Mouse (Mus musculus) limb, embryonic 14.5 days (tissue): ENCODE measurements around the gene 1700029P11Rik. TPM values are rescaled to one million over a fixed set of nuclear protein-coding genes. Genes with fewer than 3 reads are reported as not detected.
A peak's percentile ranks its signal among the peaks of the same experiment; 100 is the strongest.

Experiments used
- ATAC-seq: fragments of 200-750 bp; cut with Nextera tagmentation; 2 replicates; pipeline ENCODE4 v1.8.0; 2017; ENCODE audit warnings: low read depth, moderate number of reproducible peaks, moderate TSS enrichment; ENCODE audit not compliant: low FRiP score
- DNase-seq: peaks from one replicate; pipeline ENCODE4 v3.0.0-alpha.2; 2015; ENCODE audit warnings: low spot score
- H3K27ac ChIP-seq: fragments of 300-500 bp; sonication (generic); replicated peaks from 2 replicates; pipeline ENCODE4 v1.5.1; 2014; ENCODE audit warnings: low read depth, mild to moderate bottlenecking, low read length, moderate library complexity, mixed read lengths
- H3K27me3 ChIP-seq: fragments of 300-500 bp; sonication (generic); 2 replicates; pipeline ENCODE4 v1.6.1; 2014; ENCODE audit warnings: low read length, mixed read lengths; ENCODE audit not compliant: control insufficient read depth, insufficient read depth
- H3K36me3 ChIP-seq: fragments of 300-500 bp; sonication (generic); 2 replicates; pipeline ENCODE4 v1.6.1; 2014; ENCODE audit warnings: mild to moderate bottlenecking, low read length, moderate library complexity, mixed read lengths; ENCODE audit not compliant: control insufficient read depth, insufficient read depth
- H3K4me1 ChIP-seq: fragments of 300-500 bp; sonication (generic); 2 replicates; pipeline ENCODE4 v1.6.1; 2014; ENCODE audit warnings: antibody characterized with exemption, low read length, mixed read lengths; ENCODE audit not compliant: control insufficient read depth, insufficient read depth
- H3K4me2 ChIP-seq: fragments of 300-500 bp; sonication (generic); replicated peaks from 2 replicates; pipeline ENCODE4 v1.6.1; 2014; ENCODE audit warnings: low read depth, mild to moderate bottlenecking, low read length, moderate library complexity; ENCODE audit not compliant: severe bottlenecking
- H3K4me3 ChIP-seq: fragments of 300-500 bp; sonication (generic); replicated peaks from 2 replicates; pipeline ENCODE4 v1.5.1; 2014; ENCODE audit warnings: low read length
- H3K9ac ChIP-seq: fragments of 300-500 bp; sonication (generic); 2 replicates; pipeline ENCODE4 v1.6.1; 2014; ENCODE audit warnings: mild to moderate bottlenecking, low read depth, low read length, moderate library complexity; ENCODE audit not compliant: severe bottlenecking
- H3K9me3 ChIP-seq: fragments of 300-500 bp; sonication (generic); 2 replicates; pipeline ENCODE4 v1.6.1; 2016; ENCODE audit warnings: low read length; ENCODE audit not compliant: control insufficient read depth
- POLR2A ChIP-seq: fragments of 200-500 bp; IDR thresholded peaks from 2 replicates; pipeline ENCODE4 v1.8.0; 2012; ENCODE audit warnings: inconsistent platforms, mild to moderate bottlenecking, moderate library complexity, borderline replicate concordance; ENCODE audit not compliant: insufficient read depth, insufficient read length; ENCODE audit errors: extremely low read depth
- WGBS: fragments of 180-500 bp; shearing (Covaris S2); extraction: QIAGEN DNeasy Blood & Tissue Kit; methylation state at CpG from one replicate; pipeline ENCODE4 v1.1.7; 2014; 5-methylcytosine and 5-hydroxymethylcytosine counted together
- polyA plus RNA-seq, 2 experiments: library from polyadenylated mRNA; depleted of rRNA in 1 of 2; stranded (reverse) in 1 of 2; unstranded in 1 of 2; fragments of >200 nt; fragmentation: Nextera tagmentation in 1 of 2; extraction: Ambion mirVana in 1 of 2; gene quantifications; 2 replicates each; pipeline versions ENCODE4 v1.2.1 to v1.2.3; 2012 to 2014

Gene 1700029P11Rik
- polyA plus RNA-seq, 2 experiments, result not detected

DNA sequence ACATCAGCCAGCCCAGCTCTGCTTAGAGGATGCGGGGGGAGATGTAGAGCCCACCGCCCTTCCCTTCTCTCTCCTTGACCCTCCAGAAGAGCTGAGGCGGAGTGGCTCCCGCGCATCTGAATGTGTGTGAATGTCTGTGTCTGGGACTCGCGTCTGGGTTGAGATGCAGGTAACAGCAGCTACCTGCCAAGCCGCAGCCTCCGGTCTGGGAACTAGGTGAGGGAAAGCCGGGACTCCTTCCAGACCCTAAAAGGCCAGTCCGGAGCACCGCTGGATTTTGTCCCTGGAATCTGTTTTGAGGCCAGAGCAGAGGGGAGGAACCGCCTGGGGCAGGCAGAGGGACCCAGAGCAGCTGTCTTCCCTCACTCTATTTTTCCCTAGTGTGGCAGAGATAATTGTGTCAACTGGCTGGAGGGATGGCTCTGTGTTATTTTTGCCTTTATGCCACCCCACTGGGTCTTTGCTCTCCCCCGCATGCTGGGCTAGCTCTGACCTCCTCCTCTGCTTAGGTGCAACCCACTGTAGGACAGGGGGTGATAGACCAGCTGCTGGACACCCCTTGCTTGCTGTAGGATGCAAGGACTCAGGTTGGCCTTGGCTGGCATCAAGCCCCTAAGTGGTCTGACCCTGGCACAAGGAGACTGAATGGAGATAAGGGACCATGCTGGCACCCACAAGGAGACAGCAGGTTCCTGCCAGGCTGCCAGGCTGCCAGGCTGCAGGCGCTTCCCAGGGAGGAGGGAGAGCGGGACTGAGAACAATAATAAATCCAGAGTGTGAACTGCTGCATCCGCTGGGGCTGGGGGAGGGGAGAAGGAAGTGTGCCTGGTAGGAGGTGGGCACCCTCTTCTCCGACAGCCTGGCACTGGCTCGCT lies 43.0 kb upstream of the 1700029P11Rik start:
- Histone ChIP-seq H3K9ac (peak overlapping the region; percentile 61), H3K27me3 (no peaks in the 10 kb centered on the region), H3K4me3 (peak overlapping the region; percentile 48), H3K9me3 (no peaks in the 10 kb centered on the region), H3K4me2 (peak overlapping the region; percentile 72), H3K27ac (0 out of 2 replicates have a peak overlapping the region, but pooled peaks have one; percentile 33), H3K36me3 (no peaks in the 10 kb centered on the region), H3K4me1 (peaks cover 15% of the 10 kb centered on the region)
- 0 out of 2 replicates have a peak, but pooled peaks have one; percentile 3 for ATAC-seq
- no peak for DNase-seq
- 7% methylated on average over 17 of the region's 19 CpGs for WGBS
- TF ChIP-seq POLR2A, result no peak

DNA sequence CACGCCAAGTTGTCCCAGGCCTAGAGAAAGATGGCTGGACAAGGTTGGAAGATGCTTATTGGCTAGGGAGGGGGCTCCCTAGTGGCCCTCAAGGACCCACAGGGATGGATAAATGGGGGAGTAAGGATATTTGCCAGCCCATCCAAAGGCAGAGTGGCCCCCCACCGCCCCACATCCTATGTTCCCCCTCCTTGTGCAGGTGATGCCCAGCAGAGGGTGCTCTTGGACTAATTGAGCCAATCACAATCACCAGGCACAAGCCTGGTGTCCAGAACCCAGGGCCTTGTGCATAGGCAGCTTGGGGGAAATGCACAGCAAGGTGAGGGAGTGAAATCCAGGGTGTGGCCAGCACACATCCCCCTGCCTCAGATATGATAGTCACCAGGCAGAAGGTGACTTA lies 42.1 kb upstream of the 1700029P11Rik start:
- H3K4me3 ChIP-seq, result no peak overlapping the region
- H3K36me3 ChIP-seq, result no peaks in the 10 kb centered on the region
- H3K4me1 ChIP-seq, result peaks cover 15% of the 10 kb centered on the region
- no peak overlapping the region for H3K9ac ChIP-seq
- DNase-seq, result no peak
- ATAC-seq, result no peak; the same call in 1 of the 2 replicates
- H3K9me3 ChIP-seq, result no peaks in the 10 kb centered on the region
- WGBS, result 38% methylated on average over 2 of the region's 2 CpGs
- no peak for TF ChIP-seq POLR2A
- H3K4me2 ChIP-seq, result no peak overlapping the region
- no peaks in the 10 kb centered on the region for H3K27me3 ChIP-seq
- no peak overlapping the region for H3K27ac ChIP-seq

DNA sequence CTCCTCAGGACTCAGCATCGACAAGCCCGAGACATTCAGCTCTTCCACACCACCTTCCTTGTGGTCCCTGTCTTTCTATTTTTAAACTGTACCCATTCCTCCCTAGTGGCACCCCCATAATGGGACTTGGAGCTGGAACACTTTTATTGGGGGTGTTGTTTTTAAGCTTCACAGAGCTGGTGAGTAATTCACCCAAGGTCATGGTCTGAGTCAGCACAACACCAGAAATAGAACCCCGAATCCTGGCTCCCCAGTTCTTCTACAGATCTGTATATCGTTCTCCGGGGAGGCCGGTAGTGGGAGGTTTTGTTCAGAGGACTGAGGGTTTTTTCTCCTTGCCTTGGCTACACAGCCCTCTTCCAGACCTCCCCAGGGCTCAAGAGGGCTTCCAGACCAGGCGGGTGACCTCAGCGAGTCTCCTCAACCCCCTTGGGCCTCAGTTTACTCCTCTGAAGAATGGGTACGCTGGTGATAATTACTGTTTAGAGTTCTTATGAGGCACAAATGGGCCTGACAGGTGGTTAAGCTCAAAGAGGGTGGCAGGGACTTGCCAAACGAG lies 41.1 kb upstream of the 1700029P11Rik start:
- Histone ChIP-seq H3K9ac (no peak overlapping the region), H3K36me3 (no peaks in the 10 kb centered on the region), H3K27ac (no peak overlapping the region), H3K27me3 (no peaks in the 10 kb centered on the region), H3K4me2 (no peak overlapping the region), H3K9me3 (no peaks in the 10 kb centered on the region), H3K4me3 (no peak overlapping the region), H3K4me1 (peaks cover 15% of the 10 kb centered on the region)
- 87% methylated on average over 10 of the region's 10 CpGs for WGBS
- ATAC-seq, result no peak
- DNase-seq, result no peak
- no peak for TF ChIP-seq POLR2A

GRCm38 (mm10) chr15:81939774-81940173 lies 40.6 kb upstream of the 1700029P11Rik start:
- Histone ChIP-seq H3K4me2 (no peak overlapping the region), H3K4me3 (no peak overlapping the region), H3K27me3 (no peaks in the 10 kb centered on the region), H3K27ac (no peak overlapping the region), H3K36me3 (no peaks in the 10 kb centered on the region), H3K9ac (no peak overlapping the region), H3K9me3 (no peaks in the 10 kb centered on the region), H3K4me1 (peaks cover 15% of the 10 kb centered on the region)
- no peak for TF ChIP-seq POLR2A
- WGBS, result 88% methylated on average over 4 of the region's 4 CpGs
- DNase-seq, result no peak
- no peak for ATAC-seq

- Histone ChIP-seq H3K27me3 (no peaks in the 10 kb centered on the region), H3K9ac (no peak overlapping the region), H3K4me1 (peaks cover 15% of the 10 kb centered on the region), H3K36me3 (no peaks in the 10 kb centered on the region), H3K4me3 (no peak overlapping the region), H3K9me3 (no peaks in the 10 kb centered on the region), H3K4me2 (no peak overlapping the region), H3K27ac (no peak overlapping the region)
- ATAC-seq (no peak), DNase-seq (no peak)
- TF ChIP-seq POLR2A, result no peak
- WGBS, result 90% methylated on average over 5 of the region's 5 CpGs
Measured at GRCm38 (mm10) chr15:81940219-81940618, 40.1 kb upstream of the 1700029P11Rik start.
